Mouse (Mus musculus) stomach, embryonic 15.5 days (tissue): ENCODE data around the gene Kdm1a. TPM values are rescaled to one million over a fixed set of nuclear protein-coding genes. Genes with fewer than 3 reads are reported as not detected.

ENCODE experiments used
- ATAC-seq: fragments of 200-750 bp; cut with Nextera tagmentation; 2 replicates; pipeline ENCODE4 v1.8.0; 2017; ENCODE audit warnings: low read depth, moderate number of reproducible peaks, moderate TSS enrichment; ENCODE audit not compliant: insufficient read depth, low FRiP score
- H3K27ac ChIP-seq: fragments of 300-500 bp; sonication (generic); 2 replicates; pipeline ENCODE4 v1.5.1; 2015; ENCODE audit warnings: mild to moderate bottlenecking, inconsistent platforms
- H3K27me3 ChIP-seq: fragments of 300-500 bp; sonication (generic); replicated peaks from 2 replicates; pipeline ENCODE4 v1.6.1; 2015; ENCODE audit warnings: inconsistent platforms
- H3K36me3 ChIP-seq: fragments of 300-500 bp; sonication (generic); 2 replicates; pipeline ENCODE4 v1.6.1; 2015; ENCODE audit warnings: inconsistent platforms
- H3K4me1 ChIP-seq: fragments of 300-500 bp; sonication (generic); 2 replicates; pipeline ENCODE4 v1.6.1; 2015; ENCODE audit warnings: inconsistent platforms
- H3K4me2 ChIP-seq: fragments of 300-500 bp; sonication (generic); 2 replicates; pipeline ENCODE4 v1.6.1; 2015; ENCODE audit warnings: mild to moderate bottlenecking, inconsistent platforms
- H3K4me3 ChIP-seq: fragments of 300-500 bp; sonication (generic); replicated peaks from 2 replicates; pipeline ENCODE4 v1.5.1; 2015; ENCODE audit warnings: inconsistent platforms
- H3K9ac ChIP-seq: fragments of 300-500 bp; sonication (generic); 2 replicates; pipeline ENCODE4 v1.6.1; 2015; ENCODE audit warnings: inconsistent platforms
- H3K9me3 ChIP-seq: fragments of 300-500 bp; sonication (generic); 2 replicates; pipeline ENCODE4 v1.6.1; 2016; ENCODE audit warnings: inconsistent platforms
- WGBS: fragments of 180-500 bp; shearing (Covaris S2); methylation state at CpG from one replicate; pipeline ENCODE4 v1.1.7; 2015; 5-methylcytosine and 5-hydroxymethylcytosine counted together
- polyA plus RNA-seq: library from polyadenylated mRNA; unstranded; fragments of >200 nt; fragmentation: Nextera tagmentation; extraction: Ambion mirVana; gene quantifications from 2 replicates; pipeline ENCODE4 v1.2.1, GENCODE M21; 2015

The Kdm1a gene
- polyA plus RNA-seq, 1 experiment from 2014 or later = 32.1 TPM

GRCm38 (mm10) chr4:136560270-136560991 lies 42.1 kb downstream of the Kdm1a start:
- peaks cover 11% of the 10 kb centered on the region; the same call in 1 of the 2 replicates for H3K36me3 ChIP-seq
- no peak for ATAC-seq
- 65% methylated on average over 8 of the region's 8 CpGs for WGBS

DNA sequence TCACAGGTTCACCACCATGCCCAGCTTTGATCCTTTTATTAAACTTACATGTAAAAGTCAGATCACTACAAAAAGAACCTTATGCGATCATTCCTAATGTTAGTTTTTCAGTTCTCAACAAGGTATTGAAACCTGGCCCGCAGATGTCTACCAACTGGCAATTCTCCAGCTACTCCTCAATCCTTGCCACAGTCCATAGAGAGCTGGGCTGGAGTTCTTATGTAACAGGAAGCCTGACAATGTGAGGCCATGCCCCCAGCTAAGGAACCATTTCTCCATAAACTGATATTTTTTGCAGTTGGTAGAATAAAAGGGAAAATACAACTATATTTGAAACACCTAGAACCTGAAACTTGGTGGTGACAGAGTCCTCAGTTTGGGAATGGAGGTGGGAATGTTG lies 42.8 kb downstream of the Kdm1a start:
- peaks cover 14% of the 10 kb centered on the region for H3K36me3 ChIP-seq
- H3K27me3 ChIP-seq = no peaks in the 10 kb centered on the region
- H3K9ac ChIP-seq = no peak overlapping the region
- WGBS = 82% methylated on average over 2 of the region's 2 CpGs
- H3K4me2 ChIP-seq = no peak overlapping the region
- ATAC-seq = no peak
- no peaks in the 10 kb centered on the region for H3K4me1 ChIP-seq
- no peak overlapping the region for H3K27ac ChIP-seq
- no peak overlapping the region for H3K4me3 ChIP-seq
- no peaks in the 10 kb centered on the region for H3K9me3 ChIP-seq

More at GRCm38 (mm10) chr4:136560270-136560991, 42.1 kb downstream of the Kdm1a start:
- H3K9me3 ChIP-seq = no peaks in the 10 kb centered on the region
- H3K27ac ChIP-seq = no peak overlapping the region
- H3K4me1 ChIP-seq = no peaks in the 10 kb centered on the region
- no peak overlapping the region for H3K4me2 ChIP-seq
- no peaks in the 10 kb centered on the region for H3K27me3 ChIP-seq
- H3K4me3 ChIP-seq = no peak overlapping the region
- H3K9ac ChIP-seq = no peak overlapping the region

DNA sequence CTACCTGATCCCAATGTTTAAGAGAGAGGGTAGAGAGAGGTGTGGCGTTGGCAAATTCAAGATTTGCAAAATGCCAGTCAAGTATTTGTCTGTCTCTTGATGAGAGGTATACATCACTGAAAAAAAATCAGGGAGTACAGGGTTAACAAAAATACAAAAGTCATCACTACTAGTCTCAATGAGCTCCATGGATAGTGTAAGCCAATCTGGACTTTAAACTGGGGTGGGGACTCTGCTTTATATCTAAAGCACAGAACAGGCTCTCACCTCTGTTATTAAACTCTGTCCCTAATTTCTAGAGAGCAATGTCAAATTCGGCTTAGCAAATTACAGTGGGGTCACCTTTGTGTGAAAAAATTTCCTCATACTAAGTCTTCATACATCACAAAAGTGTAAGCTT lies 44.9 kb downstream of the Kdm1a start:
- peaks cover 26% of the 10 kb centered on the region for H3K36me3 ChIP-seq
- ATAC-seq = no peak

DNA sequence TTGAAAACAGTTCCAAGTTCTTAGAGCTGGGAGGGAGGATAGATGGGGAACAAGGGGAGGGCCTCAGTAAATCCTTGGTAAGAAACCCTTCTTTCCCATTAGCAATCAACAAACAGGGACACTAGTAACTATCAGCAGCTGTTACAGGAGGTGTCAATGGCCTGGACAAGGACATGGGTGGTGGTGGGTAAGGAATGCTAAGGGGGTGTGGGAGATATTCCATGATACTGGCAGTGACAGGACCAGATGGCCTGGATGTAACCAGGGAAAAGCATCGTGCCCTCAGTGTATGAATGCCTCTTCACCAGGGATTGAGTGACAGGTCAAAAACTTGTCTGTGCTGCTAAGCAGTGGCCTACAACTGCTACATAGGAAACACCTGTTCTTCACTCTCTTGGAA lies 49.4 kb downstream of the Kdm1a start:
- Histone ChIP-seq H3K4me3 (no peak overlapping the region), H3K27ac (no peak overlapping the region), H3K36me3 (peaks cover 35% of the 10 kb centered on the region), H3K4me1 (no peaks in the 10 kb centered on the region), H3K27me3 (no peaks in the 10 kb centered on the region), H3K9ac (no peak overlapping the region), H3K4me2 (no peak overlapping the region), H3K9me3 (no peaks in the 10 kb centered on the region)
- 71% methylated on average over 1 of the region's 1 CpGs for WGBS
- ATAC-seq = no peak

More for the DNA sequence above, 44.9 kb downstream of the Kdm1a start:
- no peak overlapping the region for H3K27ac ChIP-seq
- H3K9me3 ChIP-seq = no peaks in the 10 kb centered on the region
- WGBS = 84% methylated on average over 2 of the region's 2 CpGs
- H3K4me1 ChIP-seq = no peaks in the 10 kb centered on the region
- no peak overlapping the region for H3K9ac ChIP-seq
- no peak overlapping the region for H3K4me2 ChIP-seq
- no peak overlapping the region for H3K4me3 ChIP-seq
- no peaks in the 10 kb centered on the region for H3K27me3 ChIP-seq

DNA sequence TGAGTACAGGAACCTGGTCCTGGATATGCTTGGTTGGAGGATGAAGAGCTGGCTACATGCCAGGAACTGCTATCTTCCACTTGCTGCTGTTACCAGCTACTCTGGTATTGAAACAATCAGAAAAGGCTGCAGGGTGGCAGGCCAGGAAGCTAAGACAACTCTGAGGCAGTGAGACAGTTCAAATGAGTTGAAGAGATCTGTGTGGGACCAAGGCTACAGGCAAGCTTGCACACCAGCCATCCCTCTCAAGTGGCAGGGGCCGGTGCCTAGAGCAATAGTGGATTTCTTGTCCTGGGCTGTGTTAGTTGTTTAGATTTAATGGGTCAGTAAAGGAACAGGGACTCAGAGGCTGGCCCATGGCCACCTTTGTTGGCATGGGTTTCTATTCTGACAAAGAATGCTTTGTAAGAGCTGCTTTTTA lies 54.1 kb downstream of the Kdm1a start:
- ATAC-seq = no peak
- 78% methylated on average over 1 of the region's 1 CpGs for WGBS

GRCm38 (mm10) chr4:136547721-136548120 lies 54.8 kb downstream of the Kdm1a start:
- no peaks in the 10 kb centered on the region for H3K27me3 ChIP-seq
- 86% methylated on average over 1 of the region's 1 CpGs for WGBS
- H3K4me2 ChIP-seq = no peak overlapping the region
- H3K9ac ChIP-seq = no peak overlapping the region
- H3K27ac ChIP-seq = no peak overlapping the region
- H3K4me1 ChIP-seq = no peaks in the 10 kb centered on the region
- no peaks in the 10 kb centered on the region for H3K9me3 ChIP-seq
- H3K4me3 ChIP-seq = no peak overlapping the region
- ATAC-seq = no peak
- H3K36me3 ChIP-seq = peaks cover 40% of the 10 kb centered on the region

More for the DNA sequence above, 54.1 kb downstream of the Kdm1a start:
- H3K27ac ChIP-seq = 0 out of 2 replicates have a peak overlapping the region, but pooled peaks have one; percentile 3
- no peak overlapping the region for H3K4me3 ChIP-seq
- H3K4me1 ChIP-seq = no peaks in the 10 kb centered on the region
- no peaks in the 10 kb centered on the region for H3K9me3 ChIP-seq
- no peak overlapping the region for H3K9ac ChIP-seq
- H3K4me2 ChIP-seq = no peak overlapping the region
- no peaks in the 10 kb centered on the region for H3K27me3 ChIP-seq
- peaks cover 37% of the 10 kb centered on the region for H3K36me3 ChIP-seq

DNA sequence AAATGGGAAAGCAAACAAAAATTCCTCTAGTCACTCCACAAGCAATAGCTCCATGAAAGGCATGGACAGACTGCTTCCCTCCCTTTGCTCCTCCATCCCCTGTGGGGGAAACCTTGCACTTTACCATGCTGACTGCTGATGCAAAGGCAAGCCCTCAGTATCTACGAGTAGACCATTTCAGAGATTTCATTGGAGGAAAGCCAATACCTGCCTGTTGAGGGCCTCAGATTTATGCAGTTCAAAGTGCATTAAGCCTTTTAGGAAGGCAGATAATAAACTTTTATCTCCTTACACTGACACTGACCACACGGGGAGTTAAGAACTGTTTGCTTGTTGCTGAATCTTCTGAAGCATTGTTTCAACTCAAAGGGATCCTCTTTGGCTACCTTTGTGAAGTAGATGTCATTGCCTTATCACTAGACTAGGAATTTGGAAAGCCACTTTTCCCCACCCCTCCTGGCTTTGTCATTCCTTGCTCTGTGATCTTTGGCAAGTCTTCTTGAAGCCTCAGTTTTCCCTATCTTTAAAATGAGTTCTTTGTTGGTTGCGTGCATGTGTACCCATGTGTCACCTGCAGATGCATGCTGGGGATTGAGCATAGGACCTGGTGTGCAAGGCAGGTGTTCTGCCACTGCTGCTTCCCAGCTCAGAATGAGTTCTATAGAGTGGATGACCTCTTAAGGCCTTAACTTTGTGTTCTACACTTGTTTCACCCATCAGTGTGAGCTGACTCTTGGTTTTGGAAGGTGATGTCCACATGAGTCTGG lies 56.1 kb downstream of the Kdm1a start:
- Histone ChIP-seq H3K4me3 (no peak overlapping the region), H3K4me1 (no peaks in the 10 kb centered on the region), H3K9me3 (no peaks in the 10 kb centered on the region), H3K4me2 (no peak overlapping the region), H3K27me3 (no peaks in the 10 kb centered on the region), H3K27ac (no peak overlapping the region; the same call in 1 of the 2 replicates), H3K9ac (no peak overlapping the region), H3K36me3 (peaks cover 46% of the 10 kb centered on the region)
- ATAC-seq = no peak
- 55% methylated on average over 3 of the region's 3 CpGs for WGBS

- Histone ChIP-seq H3K4me1 (no peaks in the 10 kb centered on the region), H3K36me3 (peaks cover 47% of the 10 kb centered on the region), H3K27me3 (no peaks in the 10 kb centered on the region), H3K9me3 (no peaks in the 10 kb centered on the region), H3K4me2 (no peak overlapping the region), H3K9ac (no peak overlapping the region), H3K4me3 (no peak overlapping the region), H3K27ac (no peak overlapping the region)
- no peak for ATAC-seq
- 74% methylated on average over 3 of the region's 3 CpGs for WGBS
Observed at GRCm38 (mm10) chr4:136545151-136545550, 57.4 kb downstream of the Kdm1a start.

- Histone ChIP-seq H3K27ac (no peak overlapping the region), H3K9me3 (no peaks in the 10 kb centered on the region), H3K4me2 (no peak overlapping the region), H3K36me3 (no peaks in the 10 kb centered on the region), H3K4me1 (no peaks in the 10 kb centered on the region), H3K9ac (no peak overlapping the region), H3K27me3 (no peaks in the 10 kb centered on the region), H3K4me3 (no peak overlapping the region)
- 14% methylated on average over 4 of the region's 4 CpGs for WGBS
- ATAC-seq = no peak
Observed at GRCm38 (mm10) chr4:136526412-136526811, 76.1 kb downstream of the Kdm1a start.

DNA sequence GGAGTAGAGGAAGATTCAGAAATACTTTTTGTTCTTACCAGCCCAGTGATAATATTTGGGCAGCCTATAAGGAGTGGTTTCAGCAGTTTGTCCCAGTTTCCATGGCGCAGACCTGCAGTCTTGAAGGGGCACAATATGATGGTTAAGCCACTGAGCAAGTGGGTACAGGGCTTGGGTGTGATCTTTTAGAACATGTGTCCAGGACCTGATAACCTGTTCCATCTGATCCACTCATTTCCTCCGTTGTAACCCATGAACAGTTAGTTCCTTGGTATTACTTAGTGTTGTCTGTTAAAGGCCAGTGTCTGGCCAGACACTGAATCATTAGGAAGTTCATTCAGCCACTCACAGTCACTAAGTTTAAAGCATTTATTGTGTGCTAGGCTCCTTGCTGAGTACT lies 78.2 kb downstream of the Kdm1a start:
- Histone ChIP-seq H3K4me3 (no peak overlapping the region), H3K4me1 (no peaks in the 10 kb centered on the region), H3K9ac (no peak overlapping the region), H3K4me2 (no peak overlapping the region), H3K9me3 (no peaks in the 10 kb centered on the region), H3K36me3 (no peaks in the 10 kb centered on the region), H3K27me3 (no peaks in the 10 kb centered on the region), H3K27ac (no peak overlapping the region)
- no peak for ATAC-seq
- 84% methylated on average over 2 of the region's 2 CpGs for WGBS

- ATAC-seq = no peak
- no peak overlapping the region for H3K4me3 ChIP-seq
- H3K27me3 ChIP-seq = no peaks in the 10 kb centered on the region
- no peaks in the 10 kb centered on the region for H3K36me3 ChIP-seq
- H3K9me3 ChIP-seq = no peaks in the 10 kb centered on the region
- H3K4me2 ChIP-seq = no peak overlapping the region
- H3K9ac ChIP-seq = no peak overlapping the region
- WGBS = 69% methylated on average over 5 of the region's 5 CpGs
- no peaks in the 10 kb centered on the region for H3K4me1 ChIP-seq
- H3K27ac ChIP-seq = no peak overlapping the region
Observed at GRCm38 (mm10) chr4:136521898-136522297, 80.6 kb downstream of the Kdm1a start.

DNA sequence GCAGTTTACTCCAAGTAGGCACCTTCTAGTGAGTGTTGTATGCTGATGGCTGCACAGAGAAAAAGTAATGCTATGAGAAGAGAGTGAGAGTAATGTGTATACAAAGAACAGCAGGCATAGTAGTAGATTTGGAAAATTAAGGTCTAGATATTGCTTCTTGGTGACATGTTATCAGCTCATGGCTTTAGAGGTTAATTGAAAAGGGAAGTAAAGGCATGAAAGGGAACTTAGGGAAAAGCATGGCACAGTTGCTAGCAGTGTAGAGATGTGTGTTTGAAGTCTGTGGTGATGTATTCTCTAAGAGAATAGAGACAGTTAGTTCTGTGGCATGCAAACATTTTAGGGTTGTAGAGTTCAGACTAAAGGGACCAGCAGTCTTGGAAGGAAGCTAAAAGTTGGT lies 82.7 kb downstream of the Kdm1a start:
- Histone ChIP-seq H3K36me3 (no peaks in the 10 kb centered on the region), H3K4me2 (no peak overlapping the region)

More for the DNA sequence above, 82.7 kb downstream of the Kdm1a start:
- H3K27me3 ChIP-seq = no peaks in the 10 kb centered on the region
- H3K4me3 ChIP-seq = no peak overlapping the region
- H3K4me1 ChIP-seq = no peaks in the 10 kb centered on the region
- no peak overlapping the region for H3K9ac ChIP-seq
- H3K27ac ChIP-seq = no peak overlapping the region
- ATAC-seq = no peak
- H3K9me3 ChIP-seq = no peaks in the 10 kb centered on the region
